Mouse (Mus musculus) urinary bladder, postnatal 10 days (tissue): ENCODE measurements around the gene Pnpla3.

ENCODE experiments used
- DNase-seq: peaks from one replicate; pipeline ENCODE4 v3.0.0; 2022; ENCODE audit warnings: low spot score

Pnpla3 gene

DNA sequence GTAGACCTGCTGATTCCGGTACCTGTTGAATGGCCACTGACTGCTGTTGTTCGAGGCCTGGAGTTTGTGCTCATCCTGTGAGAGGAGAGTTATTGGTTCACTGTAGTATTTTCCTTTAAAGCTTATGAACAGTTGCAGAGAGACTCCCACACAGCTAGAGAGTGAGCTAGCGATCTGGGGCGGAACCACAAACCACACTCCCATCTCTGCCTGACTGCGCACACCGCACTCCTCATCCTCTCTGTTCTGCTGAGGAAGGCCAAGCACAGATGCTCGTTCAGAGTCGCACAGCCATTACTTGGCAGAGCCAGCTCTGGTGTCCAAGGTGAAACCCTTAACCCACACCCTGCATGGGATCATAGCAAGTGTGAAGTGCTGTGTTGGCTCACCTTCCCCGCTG lies 11.1 kb downstream of the Pnpla3 start:
- no peak for DNase-seq

DNA sequence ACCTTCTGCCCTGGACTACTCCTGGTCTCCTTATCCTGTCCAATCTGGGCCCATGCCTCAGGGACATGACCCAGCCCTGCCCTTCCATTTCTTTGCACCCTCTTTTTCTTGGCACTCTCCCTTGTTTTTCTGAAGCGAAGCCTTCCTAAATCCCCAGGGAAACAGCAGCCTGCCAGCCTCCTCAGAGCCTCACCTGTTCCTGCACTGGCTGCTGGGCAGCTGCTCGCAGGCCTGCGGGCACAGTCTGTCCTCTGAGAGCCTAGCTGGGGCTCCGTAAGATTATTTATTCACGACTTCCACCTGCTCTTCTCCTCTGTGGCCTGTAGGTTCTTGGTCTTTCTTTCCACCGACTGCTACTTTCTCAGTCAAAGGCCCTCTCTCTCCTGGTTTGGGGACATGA lies 14.4 kb downstream of the Pnpla3 start:
- DNase-seq, result no peak

DNA sequence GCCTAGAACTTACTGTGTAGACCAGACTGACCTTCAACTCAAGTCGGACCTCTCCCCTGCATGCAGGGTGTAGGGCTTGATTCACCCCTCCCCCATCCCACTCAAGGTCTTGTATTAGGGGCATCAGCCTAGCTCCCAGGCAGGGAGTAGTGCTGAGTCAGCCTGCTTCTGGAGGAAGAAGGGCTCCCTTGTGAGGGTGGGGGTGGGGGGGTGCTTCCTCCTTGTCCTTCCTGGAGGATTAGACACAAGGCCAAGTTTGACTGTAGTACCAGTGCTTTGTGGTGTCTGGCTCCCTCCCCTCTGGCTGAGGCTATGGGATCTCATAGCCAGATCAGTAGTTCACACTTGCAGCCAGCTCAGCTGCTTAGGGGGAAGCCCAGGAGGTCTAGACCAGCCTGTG lies 16.3 kb downstream of the Pnpla3 start:
- DNase-seq, result no peak

DNA sequence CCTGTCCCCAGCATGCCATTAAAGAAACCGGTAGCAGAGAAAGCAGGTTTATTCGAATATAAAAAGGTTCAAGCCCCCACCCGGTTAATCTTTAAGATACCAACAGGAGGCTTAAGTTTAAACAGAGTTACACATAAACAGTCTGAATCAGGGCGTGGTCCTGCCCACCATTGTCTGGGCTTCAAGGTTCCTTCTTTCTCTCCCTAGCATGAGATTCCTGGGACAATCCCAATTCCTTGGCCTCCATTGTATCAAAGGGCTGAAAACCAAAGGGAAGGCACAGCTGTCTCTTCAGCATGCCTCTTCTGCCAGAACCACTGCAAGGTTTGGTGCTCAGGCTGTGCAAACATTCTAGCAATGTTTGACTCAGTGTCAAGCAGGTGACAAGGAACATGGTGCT lies 18.6 kb downstream of the Pnpla3 start:
- no peak for DNase-seq

DNA sequence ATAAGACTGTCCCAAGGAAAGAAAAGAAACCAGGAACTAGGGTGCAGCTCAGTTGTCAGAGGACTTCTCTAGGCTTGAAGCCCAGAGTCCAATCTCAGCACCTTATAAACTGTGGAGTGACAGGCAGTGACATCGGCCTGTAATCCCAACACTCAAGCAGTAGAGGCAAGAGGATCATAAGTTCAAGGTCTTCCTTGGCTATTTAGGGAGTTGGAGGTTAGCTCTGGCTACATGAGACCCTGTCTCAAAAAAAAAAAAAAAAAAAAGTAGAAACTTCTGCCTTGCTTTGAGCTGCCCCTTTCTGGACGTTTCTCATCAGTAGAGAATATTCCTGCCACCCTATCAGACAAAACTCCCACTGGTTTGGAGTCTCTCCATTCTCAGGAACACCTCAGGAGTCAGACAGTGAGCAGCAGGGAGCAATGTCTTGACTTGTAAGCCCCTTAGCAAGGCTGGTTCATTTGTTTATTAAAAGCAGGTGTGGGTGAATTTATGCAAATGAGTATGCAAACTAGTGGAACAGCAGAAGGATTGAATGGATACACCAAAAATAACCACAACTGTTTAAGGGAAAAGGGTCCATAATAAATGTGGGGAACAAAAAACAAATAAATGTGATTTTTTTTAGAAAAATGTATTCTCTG lies 21.4 kb downstream of the Pnpla3 start:
- no peak for DNase-seq

DNA sequence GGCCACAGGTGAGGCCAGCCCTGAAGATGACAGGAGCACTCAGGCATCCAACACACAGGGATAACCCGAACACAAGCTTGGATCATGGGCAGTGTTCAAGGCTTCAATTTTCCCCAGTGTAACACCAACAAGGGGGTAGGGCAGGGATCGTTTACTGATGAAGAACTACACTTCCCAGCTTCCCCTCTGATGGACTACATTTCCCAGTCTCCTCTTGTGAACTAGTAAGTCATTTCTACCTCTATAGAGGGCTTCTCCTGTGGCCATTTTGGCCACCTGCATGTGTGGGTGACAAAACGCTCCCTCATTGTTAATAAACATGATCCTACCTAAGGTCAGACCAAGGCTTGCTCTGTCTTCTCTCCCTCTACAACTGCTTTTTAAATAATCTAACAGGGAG lies 22.2 kb downstream of the Pnpla3 start:
- no peak for DNase-seq

DNA sequence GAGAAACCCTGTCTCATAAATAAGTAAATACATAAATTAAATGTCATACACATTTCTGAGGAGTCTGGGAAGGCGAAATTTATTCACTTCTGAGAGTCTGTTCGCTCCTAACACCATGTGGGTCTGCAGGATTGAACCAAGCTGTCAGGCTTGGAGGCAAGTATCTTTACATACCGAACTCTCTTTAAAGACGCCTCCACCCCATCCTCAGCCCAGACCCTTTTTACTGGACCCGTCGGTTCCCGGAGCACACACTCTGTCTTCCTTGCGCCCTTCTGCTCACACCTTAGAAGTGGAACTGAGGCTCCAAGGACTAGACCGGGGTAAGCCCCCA lies 24.1 kb downstream of the Pnpla3 start:
- no peak for DNase-seq

DNA sequence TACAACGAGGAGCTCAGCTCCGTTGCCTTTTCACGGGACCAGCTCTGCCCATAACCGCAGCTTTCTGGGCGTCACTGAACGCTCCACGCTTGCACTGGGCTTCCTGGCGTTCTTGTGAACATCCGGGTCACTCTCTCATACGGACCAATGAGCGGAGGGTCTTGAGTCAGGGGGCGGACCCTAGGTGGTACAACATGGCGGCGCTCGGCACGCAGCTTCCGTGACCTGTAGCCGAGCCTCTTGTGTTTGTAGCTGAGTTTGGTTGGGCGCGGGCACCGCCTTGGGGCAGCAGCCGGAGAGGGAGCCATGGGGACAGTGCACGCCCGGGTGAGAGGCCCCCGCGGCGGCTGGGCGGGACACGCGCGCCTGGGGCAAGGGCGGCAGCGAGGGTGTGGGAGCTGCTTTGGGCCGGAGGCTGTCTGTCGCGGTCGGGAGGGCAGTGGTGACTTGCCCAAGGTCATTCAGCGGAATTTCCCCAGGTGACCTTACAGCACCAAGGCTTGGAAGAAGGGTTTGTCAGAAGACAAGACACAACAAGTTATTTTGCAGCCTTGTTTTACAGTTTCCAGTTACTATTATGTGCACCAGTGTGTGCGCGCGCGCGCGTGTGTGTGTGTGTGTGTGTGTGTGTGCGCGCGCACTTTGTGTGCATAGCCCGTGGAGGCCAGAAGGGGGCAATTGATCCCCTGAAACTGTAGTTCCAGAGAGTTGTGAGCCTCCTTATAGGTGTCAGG lies 24.6 kb downstream of the Pnpla3 start, which contains the start of gene Samm50:
Samm50 (plus strand) TSS at position 184 of the 734 bp plus-strand sequence.
- peak; percentile 56 for DNase-seq

DNA sequence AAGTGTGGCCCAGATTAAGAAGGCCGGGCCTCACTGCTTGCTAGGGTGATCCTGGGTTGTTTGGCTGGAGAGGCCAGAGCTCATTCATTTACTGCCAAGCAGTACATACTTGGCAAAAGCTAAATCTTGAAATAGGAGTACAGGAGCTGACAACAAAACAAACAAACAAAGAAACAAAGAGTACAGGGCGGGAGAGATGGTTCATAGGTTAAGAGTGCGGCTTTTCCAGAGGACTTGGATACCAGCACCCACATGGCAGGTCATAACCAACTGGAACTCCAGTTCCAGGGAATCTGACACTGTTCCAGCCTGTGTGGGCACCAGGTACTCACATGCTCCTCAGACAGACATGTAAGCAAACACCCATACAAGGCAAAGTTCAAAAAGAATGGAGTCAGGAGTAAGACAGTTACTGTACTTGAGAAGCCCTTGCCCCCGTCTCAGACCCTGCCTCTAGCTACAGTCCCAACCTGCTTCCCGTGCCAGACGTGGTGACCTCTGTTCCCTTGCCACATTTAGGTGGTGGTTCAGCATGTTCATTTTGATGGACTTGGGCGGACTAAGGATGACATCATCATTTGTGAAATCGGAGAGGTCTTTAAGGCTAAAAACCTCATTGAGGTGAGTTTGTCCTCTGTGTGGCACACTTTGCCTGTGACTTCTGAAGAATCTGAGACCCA lies 29.0 kb downstream of the Pnpla3 start:
- no peak for DNase-seq

DNA sequence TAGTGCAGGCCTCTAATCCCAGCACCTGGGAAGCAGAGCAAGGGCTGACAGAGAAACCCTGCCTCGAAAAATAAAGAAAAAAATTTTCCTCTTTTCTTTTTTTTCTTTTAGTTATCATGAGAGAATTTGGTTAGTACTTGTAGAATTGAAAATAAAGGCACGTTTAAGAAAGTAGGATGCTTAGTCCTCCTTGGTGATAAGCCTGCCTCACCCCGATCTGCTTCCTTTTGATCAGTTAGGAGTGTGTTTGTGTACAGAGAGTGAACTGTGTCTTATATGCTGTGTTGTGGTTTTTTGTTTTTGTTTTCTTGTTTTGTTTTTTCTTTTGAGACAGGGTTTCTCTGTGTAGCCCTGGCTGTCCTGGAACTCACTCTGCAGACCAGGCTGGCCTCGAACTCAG lies 39.7 kb downstream of the Pnpla3 start:
- no peak for DNase-seq

DNA sequence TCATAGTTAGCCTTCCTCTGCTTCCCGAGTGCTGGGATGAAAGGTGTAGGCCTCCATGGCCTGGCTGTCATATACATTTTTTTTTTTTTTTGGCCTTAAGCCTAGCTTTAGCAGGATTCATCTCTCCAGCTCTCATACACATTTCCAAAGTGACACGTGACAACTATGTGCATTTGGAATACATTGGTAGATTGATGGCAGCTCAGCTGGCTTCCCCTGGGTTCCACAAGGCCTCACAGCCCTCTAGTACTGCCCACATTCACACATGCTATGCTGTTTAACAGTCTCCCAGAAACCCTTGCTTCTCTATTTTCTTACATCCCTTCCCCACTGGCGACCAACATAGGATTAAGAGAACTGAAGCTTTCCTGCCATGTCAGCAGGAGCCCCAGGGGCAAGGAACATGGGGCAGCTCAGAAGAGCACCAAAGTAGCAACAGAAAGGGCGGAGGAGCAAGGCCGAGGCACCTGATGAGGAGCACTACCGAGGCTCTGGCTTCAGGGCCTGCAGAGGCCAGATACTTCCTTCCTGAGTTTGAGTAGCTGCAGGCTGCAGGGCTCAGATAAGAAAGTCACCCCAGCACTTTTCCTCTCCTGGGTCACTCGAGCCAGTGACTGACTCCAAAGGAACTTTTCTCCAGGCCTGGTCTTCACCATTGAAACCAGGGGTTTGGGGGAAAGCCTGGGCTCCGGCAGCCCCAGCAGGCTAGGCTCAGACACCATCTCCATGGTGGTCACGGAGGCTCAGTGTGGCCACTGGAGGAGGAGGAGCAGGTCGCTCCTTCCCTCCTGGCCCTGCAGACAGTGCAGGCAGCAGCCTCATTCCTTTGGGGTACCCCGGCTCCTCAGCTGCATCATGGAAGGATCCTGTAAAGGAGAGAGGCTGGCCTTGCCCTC lies 42.1 kb downstream of the Pnpla3 start:
- DNase-seq, result no peak

DNA sequence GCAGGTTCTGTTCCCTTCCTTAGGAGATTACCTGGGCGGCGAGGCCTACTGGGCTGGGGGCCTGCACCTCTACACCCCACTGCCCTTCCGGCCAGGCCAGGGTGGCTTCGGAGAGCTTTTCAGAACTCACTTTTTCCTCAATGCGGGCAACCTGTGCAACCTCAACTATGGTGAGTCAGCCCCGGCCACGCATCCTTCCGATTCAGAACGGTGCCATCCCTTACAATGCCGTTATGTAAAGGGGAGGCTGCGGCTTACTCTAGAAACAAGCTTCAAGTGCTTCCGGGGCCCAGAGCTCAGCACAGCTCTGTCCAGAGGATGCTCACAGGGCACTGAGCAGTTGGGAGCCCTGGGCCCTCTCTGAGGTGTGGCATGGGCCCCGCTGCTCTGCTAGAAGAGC lies 42.8 kb downstream of the Pnpla3 start:
- no peak for DNase-seq

DNA sequence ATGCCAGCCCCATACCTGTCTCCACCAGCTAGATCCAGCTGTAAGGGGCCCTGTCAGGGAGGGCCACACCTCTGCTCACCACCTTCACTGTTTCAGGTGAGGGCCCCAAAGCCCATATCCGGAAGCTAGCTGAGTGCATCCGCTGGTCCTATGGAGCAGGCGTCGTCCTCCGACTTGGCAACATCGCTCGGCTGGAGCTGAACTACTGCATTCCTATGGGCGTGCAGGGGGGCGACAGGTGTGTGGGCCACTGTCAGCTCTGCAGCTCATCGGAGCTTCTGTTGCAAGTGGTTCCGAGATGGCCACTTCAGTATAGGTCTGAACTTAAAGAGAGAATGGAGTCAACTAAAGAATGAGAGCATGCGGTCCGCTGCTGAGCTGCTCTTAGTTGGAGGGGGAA lies 43.3 kb downstream of the Pnpla3 start:
- no peak for DNase-seq

DNA sequence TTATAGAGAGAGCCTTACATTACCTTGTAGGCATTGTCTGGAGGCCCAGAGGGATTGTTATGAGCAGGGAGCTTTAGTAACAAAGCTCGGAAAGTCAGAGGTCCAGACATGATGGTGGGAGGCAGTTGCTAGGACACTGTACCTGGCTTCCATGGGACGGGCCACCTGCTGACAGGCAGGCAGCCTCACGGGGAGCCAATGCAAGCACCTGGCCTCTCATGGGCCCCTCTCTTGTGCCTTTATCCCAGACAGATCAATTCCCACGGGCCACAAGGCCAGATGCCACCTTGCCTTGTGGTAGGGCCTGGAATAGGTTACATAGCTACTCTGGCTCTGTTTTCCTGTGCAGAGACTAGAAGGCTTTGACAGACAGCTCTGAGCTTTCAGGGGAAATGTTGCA lies 43.9 kb downstream of the Pnpla3 start:
- no peak for DNase-seq

DNA sequence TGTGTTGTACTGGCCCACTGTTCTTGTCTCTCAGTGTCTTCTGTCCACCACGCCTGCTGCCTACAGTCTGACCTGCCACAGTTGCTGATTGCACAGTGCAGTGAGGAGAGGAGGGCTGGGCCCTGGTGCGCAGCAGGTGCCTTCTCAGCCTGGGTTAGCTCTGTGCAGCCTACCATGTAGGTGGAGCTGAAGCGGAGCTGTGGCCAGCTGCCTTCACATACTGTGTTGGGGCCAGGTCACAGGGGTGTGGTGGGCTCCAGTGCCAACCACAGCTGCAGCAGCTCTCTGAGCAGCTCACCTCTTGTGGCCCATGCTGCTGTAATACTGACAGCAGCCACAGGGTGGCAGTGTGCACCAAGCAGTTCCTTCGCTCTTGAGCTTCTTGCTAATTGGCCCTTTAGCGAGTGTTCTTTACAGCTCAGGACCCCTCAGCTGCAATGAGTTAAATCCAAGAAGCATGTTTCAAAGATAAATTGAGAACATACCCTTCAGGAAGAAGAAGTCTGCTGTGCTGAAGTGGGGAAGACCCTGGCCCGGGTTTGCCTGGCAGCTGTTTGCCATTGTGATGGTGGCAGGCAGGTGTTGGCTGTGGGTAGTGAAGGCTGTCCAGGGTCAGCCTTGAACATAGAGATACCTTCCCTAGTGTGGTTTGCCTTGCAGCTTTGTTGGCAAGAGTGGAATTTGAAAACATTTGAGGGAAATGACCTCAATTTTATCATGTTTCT lies 44.6 kb downstream of the Pnpla3 start:
- peak; percentile 62 for DNase-seq

DNA sequence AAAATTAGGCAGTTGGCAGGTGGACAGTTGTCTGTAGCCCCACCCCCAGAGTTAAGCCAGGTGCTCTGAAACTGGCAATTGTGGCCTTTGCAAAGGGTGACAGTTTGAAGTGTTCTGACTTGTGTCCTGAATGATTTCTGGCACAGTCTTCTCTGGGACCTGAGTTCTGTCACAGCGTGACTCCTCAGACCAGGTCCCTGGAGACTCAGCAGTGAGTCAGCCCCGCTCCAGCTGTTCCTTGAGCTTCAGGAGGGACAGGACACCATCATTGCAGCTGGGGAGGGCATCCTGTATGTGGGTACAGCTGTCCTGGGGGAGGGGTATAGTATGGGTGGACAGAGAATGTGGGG lies 45.1 kb downstream of the Pnpla3 start:
- no peak for DNase-seq

DNA sequence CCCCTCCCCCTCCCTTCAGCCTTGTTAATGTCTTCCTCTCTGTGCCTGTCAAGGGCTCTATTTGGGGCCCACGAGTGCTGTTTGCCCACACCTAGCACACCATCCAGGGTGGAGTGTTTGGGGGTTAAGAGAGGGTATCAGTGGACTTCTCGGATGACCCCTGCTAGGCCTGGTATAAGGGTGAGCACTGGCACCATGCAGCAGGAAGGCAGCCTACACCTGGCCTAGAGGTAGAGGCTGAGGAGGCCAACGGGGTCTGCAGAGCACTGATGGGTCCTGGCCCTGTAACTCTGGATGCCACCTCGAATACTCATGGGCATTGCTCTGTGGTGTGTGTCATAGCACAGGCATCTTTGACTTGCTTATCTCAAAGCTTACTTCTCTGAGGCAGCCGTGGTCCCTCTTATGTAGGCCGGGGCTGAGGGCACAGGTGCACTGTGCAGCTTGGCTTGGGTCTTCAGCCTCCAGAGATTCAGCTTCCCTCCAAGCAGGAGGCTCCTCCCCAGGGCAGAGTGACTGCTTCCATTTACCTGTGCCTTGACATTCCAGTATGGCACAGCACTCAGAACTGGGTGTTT lies 45.6 kb downstream of the Pnpla3 start:
- no peak for DNase-seq

DNA sequence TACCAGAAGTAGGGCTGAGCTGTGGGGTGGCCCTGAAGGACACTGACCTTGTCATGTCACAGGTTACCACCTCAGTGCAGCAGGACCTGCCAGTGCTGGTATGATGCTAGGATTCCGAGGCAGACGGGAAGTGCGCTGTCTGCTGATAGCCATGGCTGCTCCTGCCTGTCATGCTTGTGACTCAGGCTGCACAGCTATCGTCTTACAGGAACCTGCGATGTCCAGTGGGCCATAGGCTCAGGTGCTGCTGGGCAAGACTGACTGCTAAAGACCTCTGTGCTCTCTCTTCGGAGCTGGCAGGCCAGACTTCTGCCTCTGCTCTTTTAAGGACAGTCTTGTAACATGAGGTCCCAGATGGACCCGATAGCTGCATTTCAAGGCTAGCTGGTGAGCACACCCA lies 46.8 kb downstream of the Pnpla3 start:
- DNase-seq, result no peak

DNA sequence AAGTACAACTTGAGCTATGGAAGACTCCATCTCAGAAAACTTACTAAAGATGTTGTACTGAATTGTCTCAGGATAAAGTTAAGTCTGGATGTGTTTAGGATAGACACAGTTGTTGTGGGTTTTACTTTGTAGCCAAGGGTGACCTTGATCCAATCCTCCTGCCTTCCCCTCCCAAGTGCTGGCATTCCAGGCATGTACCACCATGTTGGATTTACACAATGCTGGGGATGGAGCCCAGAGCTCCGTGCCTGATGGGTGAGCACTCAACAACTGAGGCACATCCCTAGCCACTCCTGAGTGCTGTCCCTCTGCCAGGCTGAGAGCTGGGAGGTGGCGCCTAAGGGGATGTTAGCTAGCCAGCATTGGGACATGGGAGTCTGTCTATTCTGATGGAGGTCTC lies 47.6 kb downstream of the Pnpla3 start:
- DNase-seq, result no peak

DNA sequence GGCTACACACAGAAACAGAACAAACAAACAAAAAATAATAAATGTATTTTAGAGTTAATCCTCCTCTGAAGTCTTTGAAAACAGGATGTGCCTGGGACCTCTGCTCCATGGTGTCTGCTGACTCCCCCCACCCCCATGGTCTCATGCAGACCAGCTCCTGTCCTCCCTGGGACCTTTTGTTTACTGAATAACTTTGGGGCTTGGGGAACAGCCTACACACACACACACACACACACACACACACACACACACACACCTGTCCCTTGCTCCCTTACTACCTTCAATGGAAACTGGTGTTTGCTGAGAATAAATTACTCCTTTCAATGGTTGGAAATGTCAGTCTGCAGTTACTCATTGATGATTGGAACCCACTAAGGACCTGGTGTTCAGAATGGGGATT lies 48.4 kb downstream of the Pnpla3 start:
- DNase-seq, result no peak

DNA sequence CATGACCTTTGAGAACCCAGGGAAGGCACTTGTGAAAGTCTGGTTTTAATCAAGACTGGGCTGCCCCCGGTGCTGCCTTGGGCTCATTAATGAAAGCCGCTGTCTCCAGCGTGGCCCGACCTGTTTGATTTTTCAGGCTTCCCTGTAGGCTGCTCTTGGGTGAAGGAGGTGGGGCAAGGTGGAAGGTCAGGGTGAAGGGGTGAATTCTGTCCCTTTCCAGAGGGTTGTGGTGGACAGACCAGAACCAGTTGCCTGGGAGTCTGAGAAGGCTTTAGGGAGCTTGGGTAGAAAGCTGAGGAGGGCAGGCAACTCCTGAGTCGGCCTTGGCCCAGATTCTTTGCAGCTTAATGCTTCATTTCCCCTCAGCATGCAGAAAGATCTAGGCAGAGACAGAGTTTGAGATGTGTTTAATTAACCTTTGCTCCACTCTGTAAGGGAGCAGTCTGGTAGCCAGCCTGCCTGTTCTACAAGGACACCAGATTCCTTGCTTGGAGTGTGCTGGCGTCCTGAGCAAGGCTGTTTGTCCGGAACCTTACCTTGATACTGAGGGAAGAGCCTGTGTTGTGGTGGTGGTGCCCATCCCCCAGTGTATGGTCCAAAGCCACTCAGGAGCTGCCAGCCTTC lies 48.9 kb downstream of the Pnpla3 start:
- no peak for DNase-seq
